Mouse (Mus musculus): ENCODE data around the gene Gars.

Gars gene

GRCm38 (mm10) chr6:55093431-55094146 lies 55.8 kb downstream of the Gars start:
- no peak for DNase-seq (ENCODE audit: low read depth, low spot score)

GRCm38 (mm10) chr6:55098030-55098429 lies 60.2 kb downstream of the Gars start:
- no peak for DNase-seq (ENCODE audit: low read depth, low spot score)

DNA sequence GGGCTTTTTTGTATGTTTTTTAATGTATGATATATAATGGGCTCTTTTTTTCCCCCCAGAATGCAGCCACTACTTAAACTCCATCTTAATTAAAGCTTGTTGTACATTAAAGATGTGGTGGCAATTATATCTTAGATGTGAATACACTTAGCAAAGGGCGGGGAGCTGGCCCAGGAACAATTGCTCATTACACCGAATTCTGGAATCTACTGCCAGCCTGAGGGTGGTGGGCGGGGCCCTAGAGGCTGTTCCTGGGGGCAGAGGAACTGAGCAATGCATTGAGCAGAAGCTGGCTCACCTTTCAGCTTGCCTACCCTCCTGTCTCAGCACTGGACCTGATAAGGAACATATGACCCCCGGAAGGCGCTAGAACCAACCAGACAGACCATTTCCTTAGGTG lies 60.8 kb downstream of the Gars start:
- no peak for DNase-seq (ENCODE audit: low read depth, low spot score)

DNA sequence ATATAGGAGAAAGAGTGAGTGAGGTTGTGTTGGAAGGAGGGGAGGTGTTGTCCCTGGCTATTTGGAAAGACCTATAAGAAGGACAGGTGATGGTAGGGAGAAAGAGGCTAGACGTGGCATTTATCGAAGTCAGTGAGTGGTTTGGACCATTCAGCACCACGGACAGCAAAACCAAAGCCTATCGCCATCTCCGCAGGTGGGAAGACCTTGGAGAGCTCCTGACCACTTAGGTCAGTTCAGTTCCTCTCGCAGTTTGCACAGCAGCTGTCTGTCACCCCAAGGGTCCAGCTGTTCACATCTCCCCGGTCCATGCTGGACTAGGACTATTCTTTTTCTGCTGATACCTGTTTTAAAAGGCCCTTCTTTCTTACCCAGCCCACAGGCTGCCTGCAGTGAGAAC lies 70.6 kb downstream of the Gars start:
- DNase-seq (ENCODE audit: low read depth, low spot score) = no peak

DNA sequence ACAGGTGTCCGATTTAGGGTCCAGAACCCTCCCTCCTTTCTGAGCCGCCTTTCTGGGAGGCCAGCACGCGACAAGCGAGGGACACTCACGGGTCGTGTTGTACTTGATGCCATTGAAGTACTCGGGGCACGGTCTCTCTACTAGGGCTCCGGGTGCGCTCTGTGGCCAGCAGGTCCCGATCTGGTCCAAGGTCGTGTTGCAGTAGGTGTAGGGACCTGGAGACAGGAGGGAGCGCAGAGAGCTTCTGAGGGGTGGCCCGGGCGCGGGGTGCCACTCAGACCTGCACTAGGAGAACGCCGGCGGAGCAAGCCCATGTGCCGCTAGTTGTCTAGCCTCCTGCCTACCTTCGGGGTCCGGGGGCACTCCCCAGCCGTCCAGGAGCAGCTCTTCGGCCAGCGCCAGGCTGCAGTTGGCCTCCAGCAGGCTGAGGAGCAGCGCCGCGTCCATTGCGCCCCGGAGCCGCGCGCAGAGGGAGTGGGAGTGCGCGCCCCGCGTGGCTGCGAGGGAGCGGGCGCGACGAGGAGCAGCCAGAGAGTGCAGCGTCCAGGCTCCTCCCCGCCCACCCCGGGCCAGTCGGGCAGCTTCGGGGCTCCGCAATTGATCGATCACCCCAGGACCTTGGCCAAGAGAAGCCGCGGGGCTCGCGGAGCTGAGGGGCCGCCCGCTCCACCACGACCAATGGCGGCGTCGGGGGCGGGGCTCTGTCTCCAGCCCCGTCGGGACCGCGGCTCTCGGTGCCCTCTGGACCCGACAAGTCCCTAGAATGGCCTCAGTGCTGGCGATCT lies 79.7 kb downstream of the Gars start:
- peak; percentile 17 for DNase-seq (ENCODE audit: low read depth, low spot score)

DNA sequence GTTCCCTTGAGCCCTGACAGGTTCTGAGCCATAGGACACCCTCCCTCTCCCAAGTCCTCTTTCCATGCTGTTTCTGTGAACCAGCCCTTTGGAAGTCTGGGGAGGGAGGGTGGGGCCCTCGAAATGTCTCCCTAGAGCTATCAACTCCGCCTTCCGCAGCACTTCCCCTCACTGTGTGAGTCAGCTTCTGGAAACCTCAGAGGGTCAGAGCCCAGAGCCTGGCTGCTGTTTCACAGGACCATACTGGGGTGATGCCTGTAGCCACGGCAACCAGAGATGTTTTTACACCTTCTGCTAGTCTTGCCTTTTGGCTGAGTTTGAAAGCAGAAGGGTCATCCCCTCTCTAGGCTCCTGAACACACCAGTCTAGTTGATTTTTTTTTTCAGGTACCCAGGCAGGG lies 85.2 kb downstream of the Gars start:
- no peak for DNase-seq (ENCODE audit: low read depth, low spot score)

GRCm38 (mm10) chr6:55126576-55126975 lies 88.8 kb downstream of the Gars start:
- no peak for DNase-seq (ENCODE audit: low read depth, low spot score)

- no peak for DNase-seq (ENCODE audit: low read depth, low spot score)
Measured at GRCm38 (mm10) chr6:55128391-55128790, 90.6 kb downstream of the Gars start.
